In genomic region chr7:83036397-83036796, GRCm38 (mm10) we compare ENCODE assay signal across 8 mouse cellular contexts.
A peak's percentile ranks its signal among the peaks of the same experiment; 100 is the strongest.
DNase-seq lines count a peak whose midpoint lies in the region.

No protein-coding gene starts in this region.

- intact Hi-C loops in heart, postnatal 10 days (cut with DNase I), result no loop called here

- peak; percentile 7 for DNase-seq in adrenal gland, postnatal 14 days
- no peak for DNase-seq in adrenal gland, postnatal 25 days
- peak; percentile 7 for DNase-seq in ovary, postnatal 10 days (ENCODE audit: low spot score)
- no peak for DNase-seq in ovary, adult 18-20 months (ENCODE audit: low spot score)
- DNase-seq in heart, postnatal 10 days, result peak; percentile 76 to 80
- peak; percentile 27 for DNase-seq in testis, postnatal 14 days (ENCODE audit: low spot score)
- no peak for DNase-seq in frontal cortex, postnatal 14 days (ENCODE audit: low spot score in 2 of 2)
- no peak for DNase-seq in frontal cortex, postnatal 36 days (ENCODE audit: low spot score in 2 of 2)

Comparison
In these comparisons a context has a peak if more than half of its experiments do, and no peak if none do; other contexts are left out.
1. DNase-seq: peak in adrenal gland, postnatal 14 days (single experiment), ovary, postnatal 10 days (single experiment), heart, postnatal 10 days (2 of 2) and testis, postnatal 14 days (single experiment); none in adrenal gland, postnatal 25 days (single experiment), ovary, adult 18-20 months (single experiment), frontal cortex, postnatal 14 days (0 of 2) and frontal cortex, postnatal 36 days (0 of 2).